Mouse (Mus musculus): ENCODE measurements around the gene Ushbp1. TPM values are rescaled to one million over a fixed set of nuclear protein-coding genes. Genes with fewer than 3 reads are reported as not detected.
A peak's percentile ranks its signal among the peaks of the same experiment; 100 is the strongest.

The Ushbp1 gene
- total and polyA plus RNA-seq, 3 experiments: 0.04 to 0.07 TPM; not detected in 1

DNA sequence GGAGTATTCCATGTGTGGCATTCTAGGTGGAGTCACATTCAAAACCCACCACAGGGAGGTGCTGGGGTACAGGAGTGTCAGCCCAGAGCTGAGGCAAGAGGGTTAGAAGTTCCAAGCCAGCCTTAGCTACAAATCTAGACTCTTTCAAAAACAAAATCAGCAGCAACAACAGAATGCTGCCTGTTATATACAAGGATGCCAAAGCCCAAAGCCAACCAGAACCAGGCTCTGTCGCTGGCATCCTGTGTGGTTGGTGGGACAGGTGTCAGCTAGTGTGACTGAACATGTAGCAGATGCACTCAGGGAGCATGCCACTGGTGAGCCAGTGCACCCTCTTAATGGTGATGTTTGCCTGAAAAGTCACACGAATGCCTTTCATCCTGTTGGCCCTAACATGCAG, 5.2 kb upstream of the Ushbp1 start:
- H3K4me1 ChIP-seq (ENCODE audit: control insufficient read depth in 1 of 2, insufficient read depth in 2 of 2, low read length in 2 of 2): peaks cover 0 to 13% of the 10 kb centered on the region in 2 experiments; a peak in 2 of 4 replicates
- peaks cover 0 to 11% of the 10 kb centered on the region in 2 experiments; a peak in 2 of 4 replicates for H3K36me3 ChIP-seq (ENCODE audit: control insufficient read depth in 1 of 2, insufficient read depth in 2 of 2, low read length in 2 of 2)
- no peaks in the 10 kb centered on the region for H3K9me3 ChIP-seq (replicated peaks; ENCODE audit: insufficient read depth, low read length)
- peaks cover 16% of the 10 kb centered on the region for H3K79me2 ChIP-seq (ENCODE audit: control insufficient read depth, insufficient read depth, low read length, poor library complexity)
- H3K9ac ChIP-seq (ENCODE audit: control insufficient read depth, low read depth, low read length, poor library complexity, severe bottlenecking): no peak overlapping the region
- no peak for DNase-seq (ENCODE audit: low read depth, low spot score)
- no peak overlapping the region for H3K27ac ChIP-seq (ENCODE audit: control insufficient read depth, low read depth, low read length)
- 0 out of 4 replicates have a peak, but pooled peaks of 1 of the 2 experiments have one; percentile 19 for TF ChIP-seq POLR2A (IDR thresholded peaks at IDR 0.05; ENCODE audit: control insufficient read depth in 1 of 2, insufficient read depth in 1 of 2, low read depth in 1 of 2, low read length in 2 of 2, poor library complexity in 1 of 2)
- TF ChIP-seq SIN3A (IDR thresholded peaks at IDR 0.05; ENCODE audit: low read length): no peak
- H3K4me3 ChIP-seq (ENCODE audit: control insufficient read depth in 1 of 2, insufficient read depth in 1 of 2, low read depth in 2 of 2, low read length in 2 of 2): no peak overlapping the region
- H3K27me3 ChIP-seq (ENCODE audit: control insufficient read depth in 1 of 2, insufficient read depth in 2 of 2, low read length in 2 of 2): no peaks in the 10 kb centered on the region

DNA sequence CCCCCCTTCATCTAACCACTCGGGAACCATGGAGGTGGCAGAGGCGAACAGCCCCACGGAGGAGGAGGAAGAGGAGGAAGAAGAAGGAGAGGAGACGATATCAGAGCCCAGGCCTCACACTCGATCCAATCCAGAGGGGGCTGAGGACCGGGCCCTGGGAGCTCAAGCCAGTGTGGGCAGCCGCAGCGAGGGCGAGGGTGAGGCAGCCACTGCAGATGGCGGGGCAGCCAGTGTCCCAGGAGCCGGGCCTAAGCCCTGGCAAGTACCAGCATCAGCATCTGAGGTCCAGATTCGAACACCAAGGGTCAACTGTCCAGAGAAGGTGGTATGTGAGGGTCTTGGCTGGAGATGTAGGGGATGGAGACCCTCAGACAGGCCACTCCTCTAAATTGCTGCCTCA, 2.1 kb upstream of the Ushbp1 start:
- H3K4me3 ChIP-seq (ENCODE audit: control insufficient read depth in 1 of 2, insufficient read depth in 1 of 2, low read depth in 2 of 2, low read length in 2 of 2): peak overlapping the region in 1 of 2 experiments; percentile 81; a peak in 2 of 4 replicates
- no peak for DNase-seq (ENCODE audit: low read depth, low spot score)
- no peaks in the 10 kb centered on the region for H3K27me3 ChIP-seq (ENCODE audit: control insufficient read depth in 1 of 2, insufficient read depth in 2 of 2, low read length in 2 of 2)
- H3K79me2 ChIP-seq (ENCODE audit: control insufficient read depth, insufficient read depth, low read length, poor library complexity): peaks cover 4% of the 10 kb centered on the region; the same call in 1 of the 2 replicates
- TF ChIP-seq ZNF384 (IDR thresholded peaks at IDR 0.05; ENCODE audit: low read depth, low read length) (no peak), GABPA (IDR thresholded peaks at IDR 0.05; ENCODE audit: low read depth, low read length) (no peak), SIN3A (IDR thresholded peaks at IDR 0.05; ENCODE audit: low read length) (no peak), ZMIZ1 (IDR thresholded peaks at IDR 0.05; ENCODE audit: low read depth, low read length) (no peak), MYB (IDR thresholded peaks at IDR 0.05; ENCODE audit: low read depth, low read length) (no peak), MAX (IDR thresholded peaks at IDR 0.05; ENCODE audit: low read length) (no peak), MYC (IDR thresholded peaks at IDR 0.05; ENCODE audit: low read depth, low read length) (no peak), CHD2 (IDR thresholded peaks at IDR 0.05; ENCODE audit: low read length) (no peak), TCF12 (IDR thresholded peaks at IDR 0.05; ENCODE audit: low read depth, low read length) (no peak), TBP (IDR thresholded peaks at IDR 0.05; ENCODE audit: low read depth, low read length) (no peak), EP300 (IDR thresholded peaks at IDR 0.05; ENCODE audit: low read depth in 1 of 2, low read length in 2 of 2) (no peak), RAD21 (IDR thresholded peaks at IDR 0.05; ENCODE audit: low read depth, low read length) (no peak), UBTF (IDR thresholded peaks at IDR 0.05; ENCODE audit: borderline replicate concordance, insufficient read depth, low read depth, low read length) (no peak)
- peaks cover 0 to 8% of the 10 kb centered on the region in 2 experiments; a peak in 2 of 4 replicates for H3K36me3 ChIP-seq (ENCODE audit: control insufficient read depth in 1 of 2, insufficient read depth in 2 of 2, low read length in 2 of 2)
- peaks cover 0 to 7% of the 10 kb centered on the region in 2 experiments; a peak in 2 of 4 replicates for H3K4me1 ChIP-seq (ENCODE audit: control insufficient read depth in 1 of 2, insufficient read depth in 2 of 2, low read length in 2 of 2)
- H3K9me3 ChIP-seq (replicated peaks; ENCODE audit: insufficient read depth, low read length): no peaks in the 10 kb centered on the region
- no peak overlapping the region for H3K9ac ChIP-seq (ENCODE audit: control insufficient read depth, low read depth, low read length, poor library complexity, severe bottlenecking)
- no peak overlapping the region for H3K27ac ChIP-seq (ENCODE audit: control insufficient read depth, low read depth, low read length)

All from MEL (cell line).